Mouse (Mus musculus) mesoderm, embryonic 11.5 days (tissue): Measurements from ENCODE around the gene Pitpnm2.

Experiments
- DNase-seq: peaks from one replicate; pipeline ENCODE4 v3.0.0-alpha.2; 2012; ENCODE audit warnings: low read depth, low spot score

Gene Pitpnm2

DNA sequence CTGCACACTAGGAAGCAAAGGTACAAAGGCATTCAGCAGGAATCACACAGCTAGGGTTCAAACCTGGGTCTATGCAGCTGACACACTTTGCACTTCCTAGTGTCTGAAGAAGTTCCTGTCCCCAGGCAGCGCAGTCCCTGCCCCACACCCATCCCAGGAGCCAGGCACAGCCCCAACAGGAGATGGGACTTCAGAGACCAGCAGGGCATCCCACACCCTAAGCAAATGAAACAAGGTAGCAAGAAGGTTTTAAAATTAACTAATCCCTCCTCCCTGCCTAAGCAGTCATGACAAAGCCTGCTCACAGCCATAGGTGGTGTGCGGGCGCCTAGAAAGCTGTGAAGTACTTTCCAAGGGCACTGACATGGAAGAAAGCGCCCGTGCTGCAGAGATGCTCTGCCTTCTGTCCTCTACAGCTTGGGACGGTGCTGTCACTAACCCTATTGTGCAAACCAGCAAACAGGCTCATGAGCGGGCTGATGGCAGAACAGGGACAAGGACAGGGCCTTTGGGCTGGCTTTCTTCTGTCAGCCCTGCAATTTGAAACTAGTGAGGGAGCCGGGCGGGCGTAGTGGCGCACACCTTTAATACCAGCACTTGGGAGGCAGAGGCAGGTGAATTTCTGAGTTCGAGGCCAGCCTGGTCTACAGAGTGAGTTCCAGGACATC lies 68.9 kb downstream of the Pitpnm2 start:
- DNase-seq: no peak

DNA sequence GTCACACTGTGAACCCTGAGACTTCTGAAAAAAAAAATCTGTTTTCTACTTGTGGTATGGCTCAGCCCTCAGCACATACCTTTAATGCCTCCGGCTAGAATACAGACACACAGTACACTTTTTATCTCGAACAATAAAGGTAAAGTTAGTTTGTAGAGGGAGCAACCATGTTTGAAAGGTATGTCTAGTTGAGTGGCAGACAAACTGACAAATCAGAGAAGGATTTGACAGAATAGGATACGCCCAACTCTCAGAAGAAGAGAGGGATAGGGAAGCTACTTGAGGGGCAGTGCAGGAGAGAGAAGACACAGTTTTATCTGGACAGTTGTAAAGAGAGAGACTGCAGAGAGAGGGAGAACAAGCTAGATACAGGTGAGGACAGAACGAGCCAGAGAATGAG lies 70.1 kb downstream of the Pitpnm2 start:
- DNase-seq: no peak

DNA sequence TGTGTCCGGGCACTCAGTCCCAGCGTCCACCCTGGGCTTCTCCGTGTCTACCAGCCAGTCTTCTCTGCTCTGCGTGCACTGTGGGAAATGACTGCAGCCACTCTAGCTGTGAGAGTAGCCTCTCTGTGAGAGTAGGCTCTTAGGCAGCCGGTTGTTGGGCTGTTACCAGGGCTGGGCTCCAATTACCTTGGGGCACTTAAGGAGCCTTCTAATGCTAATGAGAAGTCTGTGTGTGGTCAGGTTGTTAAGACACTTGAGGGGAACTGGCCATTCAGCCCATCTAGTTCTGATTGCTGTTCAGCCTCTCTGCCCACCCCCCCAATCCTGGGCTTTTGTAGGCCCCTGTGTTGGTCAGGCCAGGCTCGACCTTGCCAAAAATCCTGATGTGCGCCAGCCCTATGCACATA lies 72.8 kb downstream of the Pitpnm2 start:
- no peak for DNase-seq

DNA sequence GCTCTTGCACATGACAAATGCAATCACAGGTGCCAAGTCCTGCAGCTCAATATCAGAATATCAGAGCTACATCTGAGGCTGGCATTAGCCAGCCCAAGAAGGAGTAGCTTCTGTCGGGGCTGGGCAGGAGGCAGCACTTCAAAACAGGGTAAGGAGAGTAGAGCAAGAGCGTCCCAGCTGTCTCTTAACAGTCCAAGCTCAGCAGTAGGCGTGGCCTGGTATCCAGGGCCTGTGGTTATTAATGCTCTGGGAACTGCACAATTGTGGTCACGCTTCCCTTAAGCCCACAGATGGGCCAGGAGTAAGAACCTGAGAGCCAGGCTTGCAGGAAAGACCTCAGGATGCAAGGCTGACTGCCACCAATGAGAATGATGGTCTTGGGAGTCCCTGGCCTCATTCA lies 74.4 kb downstream of the Pitpnm2 start:
- DNase-seq: no peak

DNA sequence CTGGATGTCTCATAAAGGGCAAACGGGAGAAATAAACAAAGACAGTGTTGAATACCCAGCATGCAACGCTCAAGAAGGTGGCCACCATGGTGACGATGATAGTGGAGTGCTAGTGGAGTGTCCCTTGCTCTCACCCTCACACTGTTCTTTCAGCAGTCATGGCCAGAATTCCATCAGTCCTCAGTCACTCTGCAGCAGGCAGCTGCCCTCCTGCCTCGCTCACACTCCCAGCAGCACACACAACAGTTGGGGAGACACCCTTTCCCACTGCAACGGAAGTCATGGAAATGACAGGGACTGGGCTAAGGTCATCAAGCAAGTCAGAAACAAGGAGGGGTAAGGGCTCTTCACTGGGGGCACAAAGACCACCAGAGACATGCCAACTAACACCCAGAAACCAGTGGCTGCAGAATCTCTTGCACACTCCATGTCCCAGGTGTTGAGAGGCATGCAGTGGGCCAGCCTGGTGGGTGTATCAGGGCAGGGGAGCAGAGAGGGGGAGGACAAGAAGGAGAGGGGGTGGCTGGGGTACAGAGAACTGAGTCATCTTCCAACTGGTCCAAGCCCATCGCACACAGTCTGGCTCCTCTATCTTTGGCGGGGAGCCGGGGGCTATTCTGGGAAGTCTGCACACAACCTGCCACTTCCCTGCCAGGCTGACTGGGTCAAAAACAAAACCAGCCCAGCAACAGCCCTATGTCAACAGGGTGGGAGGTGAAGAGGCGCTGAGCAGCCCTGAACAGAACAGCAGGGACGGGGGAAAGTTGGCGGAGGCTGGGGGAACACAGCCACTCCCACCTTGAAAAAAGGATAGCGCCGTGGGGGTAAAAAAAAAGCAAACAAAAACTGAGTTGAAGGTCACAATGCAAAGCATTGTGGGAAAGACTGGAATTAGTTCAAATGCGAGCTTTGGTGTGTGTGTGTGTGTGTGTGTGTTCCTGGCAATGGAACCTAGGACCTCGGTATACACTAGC lies 76.3 kb downstream of the Pitpnm2 start:
- no peak for DNase-seq

DNA sequence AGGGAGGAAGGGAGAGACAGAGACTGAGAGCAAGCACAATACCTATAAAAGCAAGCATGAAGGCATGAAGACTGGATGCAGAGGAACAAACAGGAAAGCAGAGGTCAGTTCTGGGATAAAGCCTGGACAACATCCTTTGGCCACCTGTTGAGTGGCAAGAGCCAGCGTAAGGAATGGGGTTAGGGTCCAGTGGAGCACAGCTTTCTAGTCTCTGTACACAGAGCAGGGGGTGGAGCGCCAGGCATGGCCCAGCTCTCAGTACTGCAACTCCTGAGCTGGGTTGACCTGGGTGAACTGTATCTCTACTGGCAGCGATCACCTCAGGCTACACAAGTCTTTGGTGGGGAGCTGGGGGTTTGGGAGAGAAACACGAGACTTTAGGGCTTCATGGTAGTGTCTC lies 77.3 kb downstream of the Pitpnm2 start:
- no peak for DNase-seq

DNA sequence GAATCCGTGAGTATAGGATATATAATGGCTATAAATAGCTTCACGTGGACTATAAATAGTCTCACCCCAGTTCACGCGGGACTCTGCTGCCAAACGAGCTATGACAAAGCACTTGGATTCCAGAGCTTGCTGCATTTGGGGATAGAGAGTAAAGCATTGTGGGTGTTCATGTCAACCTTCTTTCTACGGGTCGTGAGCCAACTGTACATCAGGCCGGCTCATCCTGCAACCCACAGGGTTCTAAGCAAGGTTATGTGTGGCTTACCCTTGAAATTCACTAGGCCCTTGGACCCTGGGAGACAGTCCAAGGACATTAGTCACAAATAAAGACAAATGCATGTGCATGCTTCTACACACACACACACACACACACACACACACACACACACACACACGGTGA lies 77.8 kb downstream of the Pitpnm2 start:
- no peak for DNase-seq

DNA sequence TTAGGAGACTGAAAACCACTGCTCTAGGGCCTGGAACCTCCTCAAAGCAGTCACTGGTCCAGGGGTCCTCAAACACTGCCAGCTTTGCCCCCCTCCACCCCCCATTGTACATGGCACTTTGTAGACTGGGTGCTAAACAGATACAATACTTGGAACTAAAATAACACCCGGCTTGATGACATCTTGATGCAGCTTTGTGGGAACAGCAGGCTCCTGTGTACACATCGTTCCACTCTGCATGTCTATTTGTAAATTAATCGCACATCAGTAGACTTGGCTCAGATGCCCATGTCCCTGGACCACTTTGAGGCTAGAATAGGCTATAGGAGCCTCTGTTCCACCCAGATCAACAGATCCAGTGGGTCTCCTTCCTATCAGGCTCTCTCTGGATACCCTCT lies 80.3 kb downstream of the Pitpnm2 start:
- no peak for DNase-seq

DNA sequence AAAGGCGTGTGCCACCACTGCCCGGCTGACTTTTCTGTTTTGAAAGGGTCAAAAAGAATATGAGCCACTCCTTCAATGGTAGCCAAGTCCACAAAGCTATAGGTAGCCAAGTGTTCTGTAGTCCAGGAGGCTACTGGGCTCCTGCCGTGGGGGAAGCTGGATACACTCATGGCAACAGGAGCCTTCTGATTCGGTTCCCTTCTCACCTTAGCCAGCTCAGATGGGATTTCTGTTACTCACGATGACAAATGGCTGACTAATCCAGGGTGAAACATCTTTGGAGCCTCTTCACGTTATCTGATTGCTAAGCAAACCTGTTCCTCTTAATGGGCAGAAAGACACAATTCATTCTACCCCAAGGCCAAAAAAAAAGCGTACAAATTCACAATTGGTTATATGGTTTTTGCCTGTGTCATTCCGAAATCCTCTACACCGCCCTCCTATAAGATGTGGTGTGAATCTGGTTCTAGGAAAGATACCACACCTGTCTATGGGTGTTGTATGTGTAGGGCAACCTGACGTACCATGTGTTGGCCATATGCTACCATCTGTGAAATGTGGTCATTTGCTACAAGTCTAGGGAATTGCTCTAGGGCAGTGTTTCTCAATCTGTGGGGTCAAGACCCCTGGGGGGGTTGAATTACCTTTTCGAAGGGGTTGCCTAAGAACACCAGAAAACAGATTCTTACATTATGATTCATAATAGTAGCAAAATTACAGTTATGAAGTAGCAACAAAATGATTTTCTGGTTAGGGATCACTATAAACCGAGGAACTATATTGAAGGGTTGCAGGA lies 80.9 kb downstream of the Pitpnm2 start:
- DNase-seq: no peak

DNA sequence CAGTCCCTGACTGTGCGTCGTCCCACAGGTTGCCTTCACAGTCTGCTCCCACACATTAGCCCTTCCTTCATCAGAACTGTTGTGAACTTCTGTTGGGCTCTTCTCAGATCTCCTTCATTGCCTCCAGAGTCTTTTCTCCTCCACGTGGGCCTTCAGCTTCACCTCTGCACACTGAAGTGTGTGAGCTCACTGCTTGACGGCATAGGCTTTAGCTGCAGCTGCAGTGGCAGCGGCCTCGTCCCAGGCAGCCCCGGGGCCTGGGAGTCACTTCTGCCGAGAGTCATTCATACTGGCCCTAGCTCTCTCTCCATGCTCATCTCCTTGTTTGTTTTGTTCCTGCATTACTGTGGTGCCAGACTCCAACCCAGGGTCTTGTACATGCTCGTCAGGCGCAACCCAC lies 81.9 kb downstream of the Pitpnm2 start:
- no peak for DNase-seq

DNA sequence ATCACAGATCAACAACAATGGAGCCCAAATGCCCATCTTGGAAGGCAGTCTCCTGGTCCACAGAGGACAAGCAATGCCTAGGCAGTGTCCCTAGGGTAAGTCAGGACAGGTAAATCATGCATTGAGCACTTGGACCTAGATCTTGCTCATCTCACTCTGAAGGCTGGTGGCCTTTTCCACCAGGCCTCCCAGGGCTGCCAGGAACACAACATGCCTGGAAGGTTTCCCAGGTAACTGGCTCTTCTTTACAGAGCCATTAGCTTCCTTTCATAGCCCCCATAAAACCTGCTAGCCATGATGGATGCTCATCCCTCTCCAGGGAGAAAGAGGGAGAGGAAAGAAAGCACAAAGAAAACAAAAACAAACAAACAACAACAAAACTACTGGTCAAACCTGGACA lies 82.8 kb downstream of the Pitpnm2 start:
- no peak for DNase-seq

DNA sequence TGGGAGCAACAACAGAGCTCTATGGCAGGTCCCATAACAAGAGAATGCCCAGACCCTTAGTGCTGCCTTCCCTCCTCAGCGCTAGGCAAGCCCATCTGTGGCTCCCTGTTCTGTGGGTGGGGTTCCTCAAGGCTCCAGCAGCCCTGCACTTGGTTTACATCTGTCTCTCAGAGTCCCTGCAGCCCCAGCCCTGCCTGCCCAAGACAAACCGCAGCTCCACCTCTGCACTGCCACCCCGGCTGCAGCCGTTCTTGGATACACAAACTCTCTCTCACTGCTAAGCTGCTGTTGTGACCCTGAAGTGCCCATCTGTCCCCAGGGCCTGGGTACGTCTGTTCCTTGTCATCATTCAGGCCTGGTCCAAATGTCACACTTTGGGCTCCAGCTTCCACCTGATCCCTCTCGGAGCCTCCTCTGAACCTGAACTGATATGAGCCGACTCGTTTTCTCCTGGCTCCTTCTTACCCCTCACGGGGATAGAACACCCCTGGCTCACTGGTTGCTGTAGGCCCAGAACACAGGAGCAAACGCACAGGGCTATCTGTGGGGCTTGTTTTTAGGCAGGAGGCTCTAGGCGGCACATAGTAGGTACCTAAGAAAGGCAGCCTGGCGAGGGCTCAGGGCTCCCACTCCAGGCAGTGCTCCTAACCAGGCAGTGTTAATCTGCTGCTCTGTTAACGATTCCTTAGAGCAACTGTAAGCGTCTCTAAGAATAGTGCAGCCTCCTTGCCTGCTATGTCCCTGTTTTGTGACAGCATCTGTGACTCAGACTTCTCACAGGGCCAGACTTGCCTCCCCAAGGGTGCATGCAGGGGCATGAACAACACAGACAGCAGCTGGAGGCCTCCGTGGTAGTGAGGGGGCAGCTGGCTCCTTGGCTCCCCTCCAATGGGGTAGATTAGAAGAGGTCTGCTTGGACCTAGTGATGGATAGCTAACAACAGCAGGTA lies 83.7 kb downstream of the Pitpnm2 start:
- no peak for DNase-seq

DNA sequence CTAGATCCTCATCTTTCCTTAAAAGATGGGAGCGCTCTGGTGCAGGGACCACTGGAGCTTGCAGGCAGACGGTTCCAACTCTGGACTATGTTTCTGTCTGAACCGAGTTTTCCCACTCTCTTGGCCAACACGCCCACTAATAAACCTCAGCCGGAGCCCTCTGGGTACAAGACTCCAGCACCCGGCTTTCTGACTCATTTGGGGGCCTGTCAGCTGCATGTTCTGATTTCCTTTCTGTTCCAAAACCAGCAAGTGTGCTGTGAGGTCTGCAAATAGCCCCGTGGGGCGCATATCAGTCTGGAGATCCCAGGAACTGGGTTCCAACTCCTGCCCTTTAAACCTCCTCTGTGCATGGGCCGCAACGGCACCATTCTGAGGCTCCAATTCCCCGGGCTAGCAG lies 86.1 kb downstream of the Pitpnm2 start:
- no peak for DNase-seq

DNA sequence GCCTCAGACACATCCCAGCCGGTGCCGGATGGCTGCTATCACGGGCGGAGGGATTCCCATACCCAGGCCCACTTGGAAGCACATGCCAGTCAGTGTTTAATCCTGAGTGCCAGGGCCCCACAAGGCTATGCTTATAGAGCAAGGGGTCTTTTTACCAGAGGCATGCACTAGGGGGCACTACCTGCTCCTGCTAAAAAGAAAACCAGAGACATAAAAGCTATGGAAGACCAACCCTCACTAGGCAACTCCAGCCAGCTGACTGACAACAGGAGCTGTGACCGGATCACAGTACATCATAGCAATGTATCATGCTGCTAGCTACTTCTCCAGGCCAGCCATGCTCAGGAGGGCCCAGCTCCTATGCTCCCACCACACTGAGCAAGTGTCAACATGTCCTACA lies 87.0 kb downstream of the Pitpnm2 start:
- peak; percentile 77 for DNase-seq

DNA sequence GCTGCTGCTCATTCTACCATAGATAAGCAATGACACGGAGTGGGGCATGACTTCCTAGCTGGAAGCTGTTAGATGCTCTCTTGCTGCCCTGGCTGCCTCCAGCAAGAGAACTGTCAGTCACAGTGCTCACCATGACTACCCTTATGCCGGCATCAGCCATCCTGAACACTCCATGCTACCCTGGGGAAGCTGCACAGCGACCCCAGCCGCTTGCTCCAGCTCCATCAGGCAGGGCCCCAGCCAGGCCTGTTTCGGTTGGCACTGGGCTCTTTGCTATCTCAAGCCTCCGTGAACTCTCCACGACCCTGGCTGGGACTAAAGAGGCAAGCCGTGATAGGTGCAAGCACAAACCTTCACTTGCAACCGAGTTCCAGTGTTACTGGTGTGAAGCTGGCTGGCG lies 87.7 kb downstream of the Pitpnm2 start:
- DNase-seq: no peak

DNA sequence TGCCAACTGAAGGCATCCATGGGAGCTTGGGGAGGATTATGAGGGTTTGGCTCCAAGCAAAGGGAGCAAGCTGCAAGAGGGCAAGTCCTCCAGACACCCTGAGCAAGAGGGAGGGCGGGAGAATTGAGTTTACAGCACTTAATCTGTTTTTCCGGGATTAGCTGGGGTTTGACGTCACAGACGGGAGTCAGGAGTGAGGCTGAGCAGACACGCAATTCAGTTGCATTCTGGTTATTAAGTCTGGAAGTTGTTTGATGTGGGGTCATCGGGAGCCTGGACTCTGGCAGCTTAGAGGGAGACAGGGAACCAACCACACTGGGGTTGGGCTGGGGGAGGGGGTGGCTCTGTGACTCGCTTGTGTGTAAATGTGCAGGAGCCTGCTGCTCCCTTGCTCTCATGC lies 90.1 kb downstream of the Pitpnm2 start:
- no peak for DNase-seq

DNA sequence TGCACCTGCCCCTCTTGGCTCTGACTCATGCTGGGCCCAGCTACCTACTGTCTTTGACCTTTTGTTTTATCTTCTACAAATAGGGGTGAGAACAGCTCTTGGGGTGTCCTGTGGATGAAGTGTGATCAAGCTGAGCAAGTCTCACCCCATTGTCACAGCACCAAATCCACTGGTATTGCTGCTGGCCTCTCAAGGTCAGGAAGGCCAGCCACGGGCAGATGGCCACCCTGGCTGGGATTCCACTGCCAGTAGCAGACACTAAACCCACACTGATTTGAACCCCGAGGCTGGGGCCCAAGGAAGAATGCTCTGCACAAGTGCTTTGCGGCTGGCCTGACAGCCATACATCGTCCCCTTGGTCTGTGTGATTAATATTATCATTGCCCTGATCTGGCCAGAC lies 91.3 kb downstream of the Pitpnm2 start:
- DNase-seq: no peak

DNA sequence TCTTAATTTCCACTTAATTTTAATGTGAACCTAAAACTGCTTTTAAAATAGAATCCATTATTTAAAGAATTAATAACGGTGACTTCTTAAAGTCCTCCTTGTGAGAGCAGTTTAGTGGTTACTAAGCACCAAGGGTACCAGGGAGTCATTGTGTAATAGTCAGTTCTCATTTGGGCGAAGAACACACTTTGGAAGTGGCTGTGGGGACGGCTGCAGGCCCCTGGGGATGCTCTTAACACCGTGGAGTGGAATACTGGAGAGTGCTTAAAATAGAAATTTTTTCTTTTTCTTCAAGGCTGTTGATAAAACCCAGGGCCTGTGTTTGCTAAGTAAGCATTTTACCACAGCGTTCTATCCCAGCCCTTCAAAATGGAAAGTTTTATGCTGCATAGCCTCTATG lies 93.6 kb downstream of the Pitpnm2 start:
- DNase-seq: no peak

DNA sequence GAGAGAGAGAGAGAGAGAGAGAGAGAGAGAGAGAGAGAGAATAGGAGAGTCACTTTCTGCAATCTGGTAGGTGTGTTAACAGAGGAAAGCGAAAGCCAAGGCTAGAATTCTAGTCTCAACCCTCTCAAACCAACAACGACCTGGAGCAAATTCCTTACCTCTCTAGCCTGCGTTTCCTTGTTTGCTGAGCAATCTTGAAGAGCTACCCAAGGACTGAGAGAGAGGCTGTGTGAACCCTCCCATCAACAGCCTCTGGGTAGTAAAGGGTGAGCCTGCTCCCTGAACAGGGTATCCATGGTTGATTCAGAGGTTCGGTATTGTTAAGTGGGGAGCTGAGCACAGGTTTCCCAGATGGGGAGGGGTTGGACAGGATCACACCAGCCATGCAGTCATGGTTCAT lies 96.8 kb downstream of the Pitpnm2 start:
- DNase-seq: no peak

DNA sequence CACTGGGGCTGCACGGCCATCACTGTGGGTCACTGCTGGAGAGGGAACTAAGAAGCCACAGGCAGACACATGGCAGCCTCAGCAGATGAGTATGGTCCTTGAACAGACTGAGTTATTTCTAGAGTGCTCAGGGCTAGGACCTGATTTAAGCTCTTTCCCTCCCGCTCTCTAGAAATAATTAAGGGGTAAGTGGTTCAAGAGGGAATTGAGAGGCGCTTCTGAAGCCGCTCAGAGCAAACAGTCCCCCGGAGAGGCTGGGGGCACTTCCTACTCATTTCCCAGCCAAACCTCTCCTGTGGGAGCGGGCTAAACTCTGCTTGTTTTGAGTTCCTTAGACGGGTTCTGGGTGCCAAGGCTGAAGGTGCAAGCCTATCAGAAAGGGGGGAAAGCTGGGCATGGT lies 98.7 kb downstream of the Pitpnm2 start:
- DNase-seq: no peak

DNA sequence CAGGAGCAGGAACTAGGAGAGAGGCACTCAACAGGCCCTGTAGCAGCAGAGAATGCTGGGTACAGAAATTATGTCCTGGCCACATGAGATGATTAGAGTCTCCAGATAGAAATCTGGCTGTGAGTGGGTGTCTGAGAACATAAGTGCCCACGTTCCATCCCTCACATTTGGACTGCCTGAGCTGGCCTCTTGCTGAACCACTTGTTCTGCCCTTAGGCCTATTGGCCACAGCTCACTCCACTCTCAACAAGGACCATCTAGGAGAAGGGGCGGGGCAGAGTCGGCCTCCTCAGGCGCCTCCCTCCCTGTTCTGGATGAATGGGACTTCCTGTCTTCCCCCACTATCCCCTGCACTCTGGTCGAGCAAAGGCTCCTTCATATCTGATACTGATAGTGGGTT lies 100.5 kb downstream of the Pitpnm2 start:
- DNase-seq: no peak
